Mouse (Mus musculus): ENCODE measurements at regions not wholly inside any gene's neighbourhood (a gene's known extent, or its start where the extent isn't known, plus 50 kb on each side); places are given as distances from the start of the nearest gene placed in this dataset.

DNA sequence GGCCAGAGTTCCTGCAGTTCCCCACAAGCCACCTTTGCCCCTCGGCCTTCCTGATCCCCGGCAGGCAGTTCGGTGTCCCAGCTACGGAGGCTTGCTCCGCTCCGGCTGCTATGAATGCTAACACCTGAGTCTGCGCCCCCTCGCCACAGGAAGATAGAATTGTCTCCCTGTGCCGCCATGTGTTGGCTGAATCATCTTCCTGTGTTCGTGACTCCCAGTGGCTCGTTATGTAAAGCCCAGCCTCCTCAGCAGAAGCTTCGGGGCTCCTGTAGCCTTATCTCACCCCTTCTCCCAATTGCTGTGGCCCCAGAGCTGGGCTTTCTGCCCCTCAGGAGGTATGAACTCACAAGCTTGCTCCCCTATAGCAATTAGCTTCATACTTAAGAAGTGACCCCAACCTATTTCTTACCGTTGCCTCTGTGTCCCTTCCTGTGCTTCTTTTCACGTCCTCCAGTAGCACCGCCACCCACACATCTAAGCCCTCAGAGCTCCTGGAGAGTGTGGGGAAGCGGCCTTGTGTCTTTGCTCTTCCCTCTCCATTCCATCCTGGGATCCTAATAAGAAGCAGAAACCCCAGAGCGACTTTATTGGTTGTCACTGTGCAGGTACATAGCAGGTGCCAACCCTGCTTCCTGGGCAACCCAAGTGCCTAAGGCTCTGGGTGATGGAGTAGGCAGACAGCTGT is 70.1 kb downstream of the Ier5 start (continued):
- TF ChIP-seq NRF1 (IDR thresholded peaks at IDR 0.05; ENCODE audit: insufficient read depth, low read depth, low read length, poor library complexity, severe bottlenecking), result 0 out of 2 replicates have a peak, but pooled peaks have one; percentile 35
- TF ChIP-seq ZMIZ1 (IDR thresholded peaks at IDR 0.05; ENCODE audit: low read depth, low read length), result no peak
- TF ChIP-seq POLR2A (IDR thresholded peaks at IDR 0.05; ENCODE audit: control insufficient read depth in 1 of 2, insufficient read depth in 1 of 2, low read depth in 1 of 2, low read length in 2 of 2, poor library complexity in 1 of 2), result peak; percentile 56; a peak in 2 of 4 replicates

DNA sequence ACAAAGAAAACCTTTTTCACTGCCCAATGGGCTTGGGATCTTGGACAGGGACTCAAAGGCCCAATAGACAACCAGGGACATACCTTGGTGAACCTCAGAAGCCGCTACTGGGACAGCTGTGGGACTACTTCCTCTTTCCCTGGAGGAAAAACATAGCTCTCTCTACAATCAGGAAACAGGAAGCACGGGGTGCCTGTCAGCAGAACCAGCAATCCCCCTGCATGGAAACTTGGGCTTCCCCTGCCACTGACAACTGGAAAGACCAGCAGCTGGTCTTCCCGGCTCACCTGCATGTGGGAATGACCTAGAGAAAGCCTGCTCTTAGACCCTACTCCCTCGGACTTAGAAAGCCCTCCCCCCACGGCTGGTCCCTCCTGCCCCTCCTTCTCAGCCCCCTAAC is 70.7 kb downstream of the Ier5 start:
- peaks cover 0 to 14% of the 10 kb centered on the region in 2 experiments; a peak in 2 of 4 replicates for H3K36me3 ChIP-seq (ENCODE audit: control insufficient read depth in 1 of 2, insufficient read depth in 2 of 2, low read length in 2 of 2)
- H3K79me2 ChIP-seq (ENCODE audit: control insufficient read depth, insufficient read depth, low read length, poor library complexity), result no peaks in the 10 kb centered on the region
- no peaks in the 10 kb centered on the region for H3K27me3 ChIP-seq (ENCODE audit: control insufficient read depth in 1 of 2, insufficient read depth in 2 of 2, low read length in 2 of 2)
- peaks cover 4 to 34% of the 10 kb centered on the region in 2 experiments for H3K4me1 ChIP-seq (ENCODE audit: control insufficient read depth in 1 of 2, insufficient read depth in 2 of 2, low read length in 2 of 2)
- H3K9me3 ChIP-seq (replicated peaks; ENCODE audit: insufficient read depth, low read length), result no peaks in the 10 kb centered on the region
- H3K27ac ChIP-seq (ENCODE audit: control insufficient read depth, low read depth, low read length), result peak overlapping the region; percentile 80
- peak overlapping the region; percentile 67 for H3K9ac ChIP-seq (ENCODE audit: control insufficient read depth, low read depth, low read length, poor library complexity, severe bottlenecking)
- DNase-seq (ENCODE audit: low read depth, low spot score), result peak; percentile 88
- peak overlapping the region; percentile 45 to 58 for H3K4me3 ChIP-seq (ENCODE audit: control insufficient read depth in 1 of 2, insufficient read depth in 1 of 2, low read depth in 2 of 2, low read length in 2 of 2)
- TF ChIP-seq ZC3H11A (IDR thresholded peaks at IDR 0.05; ENCODE audit: low read depth, low read length) (peak; percentile 14; the same call in 1 of the 2 replicates), NRF1 (IDR thresholded peaks at IDR 0.05; ENCODE audit: insufficient read depth, low read depth, low read length, poor library complexity, severe bottlenecking) (no peak), ETS1 (IDR thresholded peaks at IDR 0.05; ENCODE audit: low read depth, low read length) (peak; percentile 68), TBP (IDR thresholded peaks at IDR 0.05; ENCODE audit: low read depth, low read length) (peak; percentile 64), TCF12 (IDR thresholded peaks at IDR 0.05; ENCODE audit: low read depth, low read length) (peak; percentile 27; the same call in 1 of the 2 replicates), UBTF (IDR thresholded peaks at IDR 0.05; ENCODE audit: borderline replicate concordance, insufficient read depth, low read depth, low read length) (no peak), TAL1 (IDR thresholded peaks at IDR 0.05; ENCODE audit: low read length) (0 out of 2 replicates have a peak, but pooled peaks have one; percentile 19), NELFE (IDR thresholded peaks at IDR 0.05; ENCODE audit: low read depth, low read length) (peak; percentile 34; the same call in 1 of the 2 replicates), EP300 (IDR thresholded peaks at IDR 0.05; ENCODE audit: low read depth in 1 of 2, low read length in 2 of 2) (peak in 1 of 2 experiments; percentile 29; a peak in 3 of 4 replicates), MYC (IDR thresholded peaks at IDR 0.05; ENCODE audit: low read depth, low read length) (peak; percentile 37; the same call in 1 of the 2 replicates), SIN3A (IDR thresholded peaks at IDR 0.05; ENCODE audit: low read length) (peak; percentile 75), KAT2A (conservative IDR thresholded peaks at IDR 0.05; ENCODE audit: low read depth, low read length) (no peak), RAD21 (IDR thresholded peaks at IDR 0.05; ENCODE audit: low read depth, low read length) (no peak), USF1 (IDR thresholded peaks at IDR 0.05; ENCODE audit: low read depth, low read length) (no peak), ELF1 (IDR thresholded peaks at IDR 0.05; ENCODE audit: low read depth, low read length) (peak; percentile 81)

All from MEL (cell line).